Mouse (Mus musculus) heart, adult 9 months (tissue): Measurements from ENCODE around the gene Arrdc5.

ENCODE experiments used
- DNase-seq, 2 experiments: peaks; one replicate each; pipeline ENCODE4 v3.0.0; 2022; ENCODE audit warnings: low spot score in 2 of 2

The Arrdc5 gene

GRCm38 (mm10) chr17:56256239-56256881 is 43.7 kb downstream of the Arrdc5 start, which contains the start of gene Fem1a:
TSS of gene Fem1a (plus strand) at chr17:56256810.
- peak; percentile 98 to 99 for DNase-seq

GRCm38 (mm10) chr17:56255863-56256238 is 44.2 kb downstream of the Arrdc5 start:
- DNase-seq = peak; percentile 96 to 98

GRCm38 (mm10) chr17:56255429-56255828 is 44.7 kb downstream of the Arrdc5 start:
- DNase-seq = no peak

GRCm38 (mm10) chr17:56254695-56255094 is 45.4 kb downstream of the Arrdc5 start:
- no peak for DNase-seq

GRCm38 (mm10) chr17:56251136-56251829 is 48.8 kb downstream of the Arrdc5 start:
- DNase-seq = no peak

GRCm38 (mm10) chr17:56245608-56246007 is 54.5 kb downstream of the Arrdc5 start:
- DNase-seq = no peak
